Mouse (Mus musculus): Measurements from ENCODE around the gene Nr1d1.

DNA sequence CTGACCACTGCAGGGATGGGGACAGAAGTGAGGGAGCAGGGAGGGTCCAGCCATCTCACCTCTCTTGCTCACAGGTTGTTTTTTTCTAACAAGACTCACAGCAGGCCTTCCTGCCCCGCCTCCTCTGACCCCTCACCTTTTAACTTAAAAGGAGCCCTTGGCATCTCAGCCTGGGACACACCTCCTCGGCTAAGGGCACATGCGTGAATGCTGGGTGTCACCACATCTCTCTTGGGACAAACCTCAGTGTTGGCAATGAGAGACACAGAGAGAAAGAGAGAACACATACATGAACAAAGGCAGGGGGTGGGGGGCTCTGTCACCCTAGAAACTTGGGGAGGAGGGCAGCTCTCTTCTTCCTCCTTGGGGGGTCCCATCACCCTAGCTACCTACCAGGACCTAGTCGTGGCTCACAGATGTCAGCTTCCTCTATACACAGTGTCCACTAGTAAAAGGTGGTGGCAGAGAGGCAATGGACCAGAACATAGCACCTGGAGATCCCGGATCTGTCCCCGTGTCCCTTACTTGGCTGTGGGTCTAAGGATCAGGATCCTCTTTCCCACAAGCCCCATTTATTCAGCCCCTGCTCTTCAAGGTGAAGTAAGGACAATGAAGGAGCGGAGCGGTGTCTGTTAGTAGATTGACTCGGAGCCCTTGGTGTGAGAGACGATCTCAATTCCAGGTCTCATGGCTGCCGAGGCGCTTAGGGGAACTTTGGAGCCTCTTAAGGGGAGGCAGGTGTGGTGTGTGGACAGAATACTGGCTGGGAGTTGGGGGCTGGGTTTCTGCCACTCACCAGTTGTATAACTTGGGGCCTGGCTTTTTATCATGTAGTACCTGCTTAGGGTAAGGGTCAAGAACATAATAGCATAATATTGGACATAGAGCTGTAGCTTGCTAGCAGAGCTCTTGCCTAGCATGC, 28.9 kb downstream of the Nr1d1 start:
- TF ChIP-seq MAFK (IDR thresholded peaks at IDR 0.05; ENCODE audit: insufficient read depth, low read depth, low read length) (no peak), ZC3H11A (IDR thresholded peaks at IDR 0.05; ENCODE audit: borderline replicate concordance, low read depth, low read length) (no peak), ZNF384 (IDR thresholded peaks at IDR 0.05; ENCODE audit: low read depth, low read length) (no peak), HCFC1 (IDR thresholded peaks at IDR 0.05; ENCODE audit: borderline replicate concordance, insufficient read depth, low read length) (no peak), CHD2 (IDR thresholded peaks at IDR 0.05; ENCODE audit: low read depth, low read length) (no peak)

All from ES-E14 (cell line).